Mouse (Mus musculus) kidney, postnatal 25 days (tissue): ENCODE measurements around the gene Slc1a1.
A peak's percentile ranks its signal among the peaks of the same experiment; 100 is the strongest.

ENCODE experiments used
- DNase-seq, 2 experiments: peaks; one replicate each; pipeline ENCODE4 v3.0.0; 2021; ENCODE audit warnings: mixed read lengths in 2 of 2

Slc1a1 gene

GRCm38 (mm10) chr19:28926366-28926765 lies 91.5 kb downstream of the Slc1a1 start:
- no peak for DNase-seq

GRCm38 (mm10) chr19:28927396-28927795 lies 92.5 kb downstream of the Slc1a1 start:
- DNase-seq, result no peak

DNA sequence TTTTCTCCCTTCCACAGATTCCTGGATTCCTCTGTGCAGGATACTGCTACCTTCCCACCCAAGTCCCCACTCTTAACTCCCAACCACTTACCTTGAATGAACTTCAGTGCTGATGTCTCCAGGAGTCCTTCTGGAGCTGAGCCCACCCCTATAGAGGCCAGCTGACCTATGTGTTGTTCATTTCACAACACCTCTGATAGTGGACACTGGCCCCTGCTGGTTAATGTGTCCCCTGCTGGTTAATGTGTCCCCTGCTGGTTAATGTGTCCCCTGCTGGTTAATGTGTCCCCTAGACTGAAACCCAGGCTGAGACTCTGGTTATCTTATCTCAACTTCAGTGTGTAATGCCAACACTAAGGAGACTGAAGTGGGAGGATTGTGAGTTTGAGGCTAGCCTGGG lies 94.2 kb downstream of the Slc1a1 start:
- peak; percentile 77 to 91 for DNase-seq

DNA sequence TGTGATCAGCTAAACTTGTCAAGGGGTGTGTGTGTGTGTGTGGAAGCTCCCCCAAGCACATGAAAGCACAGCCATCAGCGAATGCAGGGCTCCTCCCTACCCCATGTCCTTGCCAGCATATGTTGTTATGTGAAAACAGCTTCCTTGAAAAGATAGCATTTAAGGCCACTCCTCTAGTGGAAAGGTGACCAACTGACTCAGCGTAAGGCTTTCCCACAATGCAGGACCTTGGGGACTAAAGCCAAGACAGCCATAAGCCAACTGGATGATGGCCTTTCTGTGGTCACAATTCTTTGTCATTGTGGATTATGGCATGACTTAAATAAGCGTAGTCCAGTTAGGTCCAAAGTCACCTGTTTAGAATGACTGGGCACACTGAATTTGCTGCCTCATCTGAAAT lies 100.0 kb downstream of the Slc1a1 start:
- DNase-seq, result no peak

GRCm38 (mm10) chr19:28940135-28940874 lies 105.5 kb downstream of the Slc1a1 start:
- DNase-seq, result no peak

DNA sequence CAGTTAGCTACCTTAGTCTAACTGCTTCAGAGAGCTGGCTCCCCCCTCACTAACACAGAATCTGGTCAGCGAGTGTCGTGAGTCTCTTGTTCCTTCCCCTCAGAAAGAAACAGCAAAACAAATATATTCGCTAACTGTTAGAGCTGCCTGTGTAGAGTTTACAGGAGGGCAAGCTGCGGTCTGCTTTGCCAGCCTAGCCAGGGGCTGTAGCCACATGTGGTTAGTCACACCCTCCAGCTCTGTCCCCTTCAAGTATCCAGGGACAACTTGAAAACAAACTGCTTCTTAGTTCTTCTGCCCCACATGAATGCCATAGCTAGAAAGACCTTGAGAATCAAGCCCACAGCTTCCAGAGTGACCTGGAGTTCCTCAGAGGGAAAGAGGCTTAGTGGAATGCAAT lies 106.4 kb downstream of the Slc1a1 start:
- DNase-seq, result no peak

DNA sequence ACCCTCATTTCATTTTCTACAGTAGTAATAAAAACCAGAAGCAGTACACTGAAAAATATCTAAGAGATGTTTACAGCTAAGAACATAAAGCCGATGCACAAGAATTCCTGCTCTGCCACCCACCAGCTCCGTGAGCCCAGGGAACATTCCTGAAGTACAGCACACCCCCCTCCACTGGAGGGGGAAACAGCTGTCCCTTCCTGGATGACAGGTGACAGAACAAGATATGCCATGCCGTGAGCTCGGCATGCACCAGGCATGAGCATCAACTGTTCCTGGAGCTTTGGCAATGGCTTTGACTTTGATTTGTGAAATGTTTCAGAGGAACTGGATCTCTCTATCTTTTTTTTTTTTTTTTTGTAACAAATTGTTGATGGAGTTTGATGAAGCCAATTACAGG lies 111.9 kb downstream of the Slc1a1 start:
- DNase-seq, result no peak

GRCm38 (mm10) chr19:28947311-28947710 lies 112.5 kb downstream of the Slc1a1 start:
- DNase-seq, result no peak

DNA sequence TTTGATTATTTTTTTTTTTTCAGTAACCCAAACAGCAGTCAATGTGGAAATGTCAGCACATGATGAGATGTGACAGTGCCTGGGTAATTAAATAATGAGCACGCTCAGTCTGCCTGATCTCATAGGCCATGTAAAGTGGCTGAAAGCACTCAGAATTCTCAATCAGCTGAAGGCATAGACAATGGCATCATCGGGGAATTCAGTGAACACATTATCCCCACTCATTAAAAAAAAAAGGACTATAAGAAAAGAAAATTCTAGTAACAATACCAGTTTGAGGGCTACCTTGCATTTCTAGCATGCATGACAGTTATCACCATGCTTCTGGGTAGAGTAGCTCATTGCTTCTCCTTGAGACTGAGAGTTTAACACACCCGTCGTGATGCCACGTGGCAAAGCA lies 116.4 kb downstream of the Slc1a1 start:
- no peak for DNase-seq

DNA sequence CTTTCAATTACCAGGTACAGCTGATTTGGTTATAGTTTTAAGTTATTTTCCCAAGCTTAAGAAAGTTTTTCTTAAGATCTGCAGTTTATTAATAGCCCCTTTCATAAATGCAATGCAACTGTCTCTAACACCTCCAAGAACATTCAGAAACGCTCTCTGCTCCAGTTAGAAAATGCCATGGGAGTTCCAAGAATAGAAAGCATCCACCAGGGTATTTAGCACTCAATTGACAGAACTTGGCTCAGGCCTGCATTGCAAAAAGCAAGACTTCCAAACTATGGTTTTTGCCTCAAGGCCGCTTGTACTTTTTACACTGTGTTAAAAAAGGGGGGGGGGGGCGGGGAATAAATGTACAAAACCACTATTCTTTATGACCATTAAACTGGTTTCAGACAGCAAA lies 128.3 kb downstream of the Slc1a1 start:
- no peak for DNase-seq

DNA sequence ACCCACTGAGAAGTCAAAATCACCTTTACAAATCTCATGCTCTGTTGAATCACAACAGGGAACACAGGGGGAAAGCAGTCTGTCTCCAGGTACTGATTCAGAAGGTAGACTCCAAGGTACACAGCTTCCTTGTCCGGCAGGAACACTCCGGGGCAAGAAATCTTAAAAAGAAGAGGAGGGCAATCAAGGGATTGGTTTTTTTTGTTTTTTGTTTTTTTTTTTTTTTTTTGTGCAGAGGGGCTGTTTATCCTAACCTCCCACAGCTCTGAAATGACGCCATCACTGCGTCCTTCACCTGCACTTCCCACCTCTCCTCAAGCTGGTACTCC lies 128.6 kb downstream of the Slc1a1 start:
- DNase-seq, result no peak
